28 mouse cellular contexts compared by ENCODE assay signal in genomic region chr13:108070171-108070570, GRCm38 (mm10).
"Had no signal": no experiment of that assay in that cellular context is flagged by ENCODE, and none has a peak within 500 bp of the region (broad histone marks: within the 10 kb centered on the region; RNA-seq: fewer than 3 reads in every experiment).

No protein-coding gene starts in this region.

- H3K27me3 ChIP-seq: embryonic facial prominence, embryonic 12.5 days; embryonic facial prominence, embryonic 13.5 days; embryonic facial prominence, embryonic 15.5 days; forebrain, embryonic 12.5 days; forebrain, embryonic 13.5 days; forebrain, embryonic 15.5 days had no signal

- ATAC-seq: forebrain, embryonic 13.5 days; forebrain, embryonic 14.5 days; forebrain, embryonic 15.5 days; forebrain, embryonic 16.5 days; forebrain, postnatal 0 days had no signal

- H3K4me1 ChIP-seq: embryonic facial prominence, embryonic 10.5 days; embryonic facial prominence, embryonic 12.5 days; embryonic facial prominence, embryonic 13.5 days; embryonic facial prominence, embryonic 15.5 days; forebrain, embryonic 10.5 days; forebrain, embryonic 12.5 days; forebrain, embryonic 13.5 days; forebrain, embryonic 15.5 days had no signal

- DNase-seq: cerebellum, adult 2 months; cerebellum, adult 8-10 months; cerebellum, adult 9-10 months; cerebellum, adult 9-11 months; cerebellum, postnatal 10 days; cerebellum, postnatal 14 days; cerebellum, postnatal 25 days; cerebellum, postnatal 36 days; embryo, embryonic 11 days; forebrain, postnatal 0 days; gastrocnemius, adult 2 months; gastrocnemius, postnatal 10 days; gastrocnemius, postnatal 14 days; gastrocnemius, postnatal 25 days; gastrocnemius, postnatal 36 days; heart, adult 18-20 months; heart, adult 2 months had no signal

- H3K36me3 ChIP-seq: embryonic facial prominence, embryonic 10.5 days; embryonic facial prominence, embryonic 12.5 days; embryonic facial prominence, embryonic 13.5 days; embryonic facial prominence, embryonic 15.5 days; forebrain, embryonic 10.5 days; forebrain, embryonic 12.5 days; forebrain, embryonic 15.5 days had no signal

- H3K9ac ChIP-seq: embryonic facial prominence, embryonic 12.5 days; embryonic facial prominence, embryonic 13.5 days; embryonic facial prominence, embryonic 15.5 days; forebrain, embryonic 12.5 days; forebrain, embryonic 13.5 days; forebrain, embryonic 15.5 days; forebrain, postnatal 0 days had no signal

- H3K4me3 ChIP-seq: embryonic facial prominence, embryonic 10.5 days; embryonic facial prominence, embryonic 12.5 days; embryonic facial prominence, embryonic 13.5 days; embryonic facial prominence, embryonic 15.5 days; erythroblast, embryonic 14.5 days; forebrain, embryonic 10.5 days; forebrain, embryonic 12.5 days; forebrain, embryonic 13.5 days; forebrain, embryonic 15.5 days; gastrocnemius, adult 2 months; heart, adult 2 months had no signal

- H3K27ac ChIP-seq: embryonic facial prominence, embryonic 10.5 days; embryonic facial prominence, embryonic 12.5 days; embryonic facial prominence, embryonic 13.5 days; embryonic facial prominence, embryonic 15.5 days; forebrain, embryonic 10.5 days; forebrain, embryonic 12.5 days; forebrain, embryonic 13.5 days; forebrain, embryonic 15.5 days; gastrocnemius, adult 2 months; heart, adult 2 months had no signal

- H3K4me2 ChIP-seq: embryonic facial prominence, embryonic 12.5 days; embryonic facial prominence, embryonic 13.5 days; embryonic facial prominence, embryonic 15.5 days; forebrain, embryonic 12.5 days; forebrain, embryonic 13.5 days; forebrain, embryonic 15.5 days had no signal

- H3K9me3 ChIP-seq: embryonic facial prominence, embryonic 10.5 days; embryonic facial prominence, embryonic 12.5 days; embryonic facial prominence, embryonic 13.5 days; embryonic facial prominence, embryonic 15.5 days; forebrain, embryonic 10.5 days; forebrain, embryonic 12.5 days; forebrain, embryonic 13.5 days; forebrain, embryonic 15.5 days had no signal
